Mouse (Mus musculus) hindbrain, embryonic 10.5 days (tissue): ENCODE results near the gene Spint5. TPM values are rescaled to one million over a fixed set of nuclear protein-coding genes. Genes with fewer than 3 reads are reported as not detected.
"Not testable (repeated sequence)": the region's sequence is repeated elsewhere in the genome, so short reads cannot be mapped to it uniquely, and the experiment has no call there.

Experiments
- DNase-seq: peaks from one replicate; pipeline ENCODE4 v3.0.0-alpha.2; 2017; ENCODE audit warnings: low spot score
- H3K27ac ChIP-seq: fragments of 300-500 bp; sonication (generic); 2 replicates; pipeline ENCODE4 v1.5.1; 2016; ENCODE audit warnings: mild to moderate bottlenecking, moderate library complexity
- H3K27me3 ChIP-seq: fragments of 300-500 bp; sonication (generic); 2 replicates; pipeline ENCODE4 v1.6.1; 2016; ENCODE audit warnings: mild to moderate bottlenecking; ENCODE audit not compliant: poor library complexity, insufficient read depth, severe bottlenecking
- H3K36me3 ChIP-seq: fragments of 300-500 bp; sonication (generic); 2 replicates; pipeline ENCODE4 v1.6.1; 2016; ENCODE audit warnings: mild to moderate bottlenecking, moderate library complexity
- H3K4me1 ChIP-seq: fragments of 300-500 bp; sonication (generic); replicated peaks from 2 replicates; pipeline ENCODE4 v1.6.1; 2016; ENCODE audit warnings: mild to moderate bottlenecking
- H3K4me3 ChIP-seq: fragments of 300-500 bp; sonication (generic); 2 replicates; pipeline ENCODE4 v1.5.1; 2016; ENCODE audit warnings: mild to moderate bottlenecking, moderate library complexity
- H3K9me3 ChIP-seq: fragments of 300-500 bp; sonication (generic); 2 replicates; pipeline ENCODE4 v1.6.1; 2016; ENCODE audit warnings: mild to moderate bottlenecking, moderate library complexity
- WGBS: fragments of 180-500 bp; shearing (Covaris S2); methylation state at CpG from one replicate; pipeline ENCODE4 v1.1.7; 2016; 5-methylcytosine and 5-hydroxymethylcytosine counted together
- polyA plus RNA-seq: library from polyadenylated mRNA; unstranded; fragments of >200 nt; fragmentation: Nextera tagmentation; extraction: Ambion mirVana; gene quantifications from 2 replicates; pipeline ENCODE4 v1.2.1, GENCODE M21; 2016

Spint5 gene
- polyA plus RNA-seq, 1 experiment from 2014 or later, result not detected

DNA sequence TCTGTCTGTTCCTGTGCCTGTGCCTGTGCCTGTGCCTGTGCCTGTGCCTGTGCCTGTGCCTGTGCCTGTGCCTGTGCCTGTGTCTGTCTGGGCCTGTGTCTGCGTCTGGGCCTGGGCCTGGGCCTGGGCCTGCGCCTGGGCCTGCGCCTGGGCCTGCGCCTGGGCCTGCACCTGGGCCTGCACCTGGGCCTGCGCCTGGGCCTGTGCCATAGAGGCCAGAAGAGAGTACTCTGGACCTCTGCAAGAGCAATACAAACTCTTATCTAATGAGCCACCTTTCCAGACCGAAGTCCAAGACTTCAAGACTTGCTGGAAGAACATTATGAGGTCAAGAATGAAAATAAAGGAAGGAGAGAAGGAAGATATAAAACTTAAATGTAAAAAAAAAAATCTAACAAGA lies 9.8 kb upstream of the Spint5 start:
- no peaks in the 10 kb centered on the region for H3K27me3 ChIP-seq
- WGBS, result 91% methylated on average over 6 of the region's 6 CpGs
- no peaks in the 10 kb centered on the region for H3K36me3 ChIP-seq
- H3K27ac ChIP-seq, result no peak overlapping the region
- H3K4me1 ChIP-seq, result no peaks in the 10 kb centered on the region
- no peak for DNase-seq
- H3K9me3 ChIP-seq, result no peaks in the 10 kb centered on the region; the same call in 1 of the 2 replicates
- H3K4me3 ChIP-seq, result no peak overlapping the region

- H3K27ac ChIP-seq, result no peak overlapping the region
- H3K4me1 ChIP-seq, result no peaks in the 10 kb centered on the region
- no peaks in the 10 kb centered on the region; the same call in 1 of the 2 replicates for H3K9me3 ChIP-seq
- no peak overlapping the region for H3K4me3 ChIP-seq
- H3K36me3 ChIP-seq, result no peaks in the 10 kb centered on the region
- H3K27me3 ChIP-seq, result no peaks in the 10 kb centered on the region
- no peak for DNase-seq
- 91% methylated on average over 14 of the region's 14 CpGs for WGBS
Observed at GRCm38 (mm10) chr2:164705991-164706390, 9.1 kb upstream of the Spint5 start.

DNA sequence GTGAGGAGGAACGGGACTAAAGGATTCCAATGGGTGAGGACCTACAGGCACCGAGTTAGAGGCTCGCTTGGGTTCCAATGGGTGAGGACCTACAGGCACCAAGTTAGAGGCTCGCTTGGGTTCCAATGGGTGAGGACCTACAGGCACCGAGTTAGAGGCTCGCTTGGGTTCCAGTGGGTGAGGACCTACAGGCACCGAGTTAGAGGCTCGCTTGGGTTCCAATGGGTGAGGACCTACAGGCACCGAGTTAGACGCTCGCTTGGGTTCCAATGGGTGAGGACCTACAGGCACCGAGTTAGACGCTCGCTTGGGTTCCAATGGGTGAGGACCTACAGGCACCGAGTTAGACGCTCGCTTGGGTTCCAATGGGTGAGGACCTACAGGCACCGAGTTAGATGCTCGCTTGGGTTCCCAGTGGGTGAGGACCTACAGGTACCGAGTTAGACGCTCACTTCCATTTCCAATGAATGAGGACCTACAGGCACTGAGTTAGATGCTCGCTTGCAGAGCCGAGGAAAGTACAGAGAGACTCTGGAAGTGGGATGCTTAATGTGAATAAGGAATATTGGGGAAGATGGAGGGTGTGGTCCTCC lies 1.2 kb downstream of the Spint5 start:
- DNase-seq, H3K9me3 ChIP-seq, H3K4me3 ChIP-seq, H3K4me1 ChIP-seq, H3K27ac ChIP-seq, H3K27me3 ChIP-seq, H3K36me3 ChIP-seq: not testable (repeated sequence)
- 90% methylated on average over 23 of the region's 23 CpGs for WGBS

GRCm38 (mm10) chr2:164723276-164723675 lies 8.2 kb downstream of the Spint5 start:
- Histone ChIP-seq H3K4me1 (no peaks in the 10 kb centered on the region), H3K27ac (no peak overlapping the region), H3K36me3 (no peaks in the 10 kb centered on the region), H3K27me3 (0 out of 2 replicates have a peak, but pooled peaks cover 3% of the 10 kb centered on the region), H3K9me3 (no peaks in the 10 kb centered on the region), H3K4me3 (no peak overlapping the region)
- DNase-seq, result no peak
- 66% methylated on average over 4 of the region's 4 CpGs for WGBS

DNA sequence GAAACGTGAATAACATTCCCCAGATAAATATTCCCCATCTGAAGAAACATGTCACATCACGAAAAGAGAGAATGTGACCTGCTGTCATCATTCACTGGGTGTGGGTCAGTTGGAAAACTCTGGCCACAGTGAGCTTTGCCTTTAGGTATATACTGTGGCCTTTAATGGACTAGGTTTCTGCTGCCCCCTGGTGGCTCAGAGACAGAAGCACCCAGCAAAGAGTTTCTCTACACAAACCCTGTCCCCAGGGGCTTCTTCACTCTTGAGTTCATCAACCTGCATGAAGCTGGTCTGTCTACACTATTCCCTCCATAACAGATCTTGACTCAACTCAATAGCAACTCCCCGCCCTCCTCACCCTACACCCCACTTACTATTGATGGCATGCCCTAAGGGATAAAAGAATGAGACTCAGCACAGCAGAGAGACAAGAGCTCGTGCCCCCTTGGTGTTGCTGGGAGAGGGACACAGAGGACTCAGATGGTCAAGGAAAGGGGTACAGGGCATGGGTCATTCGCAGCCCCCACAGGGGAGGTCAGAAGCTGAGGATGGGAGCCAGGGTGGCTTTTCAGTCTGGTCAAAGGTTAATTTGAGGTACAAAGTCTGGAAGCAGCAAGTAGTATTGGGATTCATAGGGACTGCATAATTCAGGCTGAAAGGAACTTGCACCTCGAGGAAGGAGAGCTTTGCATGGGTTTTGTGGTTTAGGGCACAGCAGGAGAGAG lies 11.0 kb downstream of the Spint5 start:
- 27% methylated on average over 6 of the region's 6 CpGs for WGBS
- DNase-seq, result peak; percentile 63

DNA sequence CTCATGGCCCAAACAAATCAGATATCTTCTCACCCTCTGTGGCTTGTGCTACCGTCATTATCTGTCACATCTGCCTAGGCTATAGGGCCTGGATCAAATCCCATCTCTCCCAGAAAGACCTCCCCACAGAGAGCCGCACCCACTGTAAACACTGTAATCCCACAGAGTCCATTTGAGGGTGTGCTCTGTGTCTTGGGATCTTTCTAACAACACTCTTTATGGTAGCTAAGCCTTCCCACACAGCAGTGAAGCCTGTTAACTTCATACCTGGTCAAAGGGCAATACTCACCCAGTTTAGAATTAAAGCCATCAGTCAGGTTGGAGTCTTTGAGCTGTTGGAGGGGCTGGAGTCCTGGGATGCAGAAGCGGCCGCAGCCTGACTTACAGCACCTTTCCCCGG lies 16.6 kb downstream of the Spint5 start:
- WGBS, result 84% methylated on average over 5 of the region's 5 CpGs
- DNase-seq, result no peak
- H3K9me3 ChIP-seq, result no peaks in the 10 kb centered on the region
- H3K4me1 ChIP-seq, result 0 out of 2 replicates have a peak, but pooled peaks cover 4% of the 10 kb centered on the region
- 0 out of 2 replicates have a peak, but pooled peaks cover 3% of the 10 kb centered on the region for H3K27me3 ChIP-seq
- no peaks in the 10 kb centered on the region for H3K36me3 ChIP-seq
- no peak overlapping the region for H3K27ac ChIP-seq
- H3K4me3 ChIP-seq, result no peak overlapping the region

More for the DNA sequence above, 11.0 kb downstream of the Spint5 start:
- no peaks in the 10 kb centered on the region for H3K9me3 ChIP-seq
- H3K27me3 ChIP-seq, result 0 out of 2 replicates have a peak, but pooled peaks cover 3% of the 10 kb centered on the region
- H3K27ac ChIP-seq, result no peak overlapping the region
- no peaks in the 10 kb centered on the region for H3K4me1 ChIP-seq
- no peak overlapping the region for H3K4me3 ChIP-seq
- H3K36me3 ChIP-seq, result no peaks in the 10 kb centered on the region

GRCm38 (mm10) chr2:164733259-164733658 lies 18.2 kb downstream of the Spint5 start:
- Histone ChIP-seq H3K9me3 (no peaks in the 10 kb centered on the region), H3K4me1 (0 out of 2 replicates have a peak, but pooled peaks cover 4% of the 10 kb centered on the region), H3K27me3 (no peaks in the 10 kb centered on the region), H3K27ac (no peak overlapping the region), H3K36me3 (no peaks in the 10 kb centered on the region), H3K4me3 (no peak overlapping the region)
- WGBS, result 94% methylated on average over 2 of the region's 2 CpGs
- DNase-seq, result no peak

- Histone ChIP-seq H3K9me3 (no peaks in the 10 kb centered on the region), H3K27ac (no peak overlapping the region), H3K36me3 (no peaks in the 10 kb centered on the region), H3K27me3 (no peaks in the 10 kb centered on the region), H3K4me1 (0 out of 2 replicates have a peak, but pooled peaks cover 4% of the 10 kb centered on the region), H3K4me3 (no peak overlapping the region)
- no peak for DNase-seq
- 87% methylated on average over 5 of the region's 5 CpGs for WGBS
Observed at GRCm38 (mm10) chr2:164734839-164735238, 19.7 kb downstream of the Spint5 start.

- Histone ChIP-seq H3K4me3 (no peak overlapping the region), H3K27ac (no peak overlapping the region), H3K4me1 (0 out of 2 replicates have a peak, but pooled peaks cover 4% of the 10 kb centered on the region), H3K27me3 (no peaks in the 10 kb centered on the region), H3K36me3 (no peaks in the 10 kb centered on the region), H3K9me3 (no peaks in the 10 kb centered on the region)
- 90% methylated on average over 5 of the region's 5 CpGs for WGBS
- no peak for DNase-seq
Observed at GRCm38 (mm10) chr2:164735446-164735845, 20.3 kb downstream of the Spint5 start.

- H3K9me3 ChIP-seq, result no peaks in the 10 kb centered on the region
- DNase-seq, result no peak
- no peaks in the 10 kb centered on the region for H3K27me3 ChIP-seq
- no peak overlapping the region for H3K4me3 ChIP-seq
- no peaks in the 10 kb centered on the region for H3K4me1 ChIP-seq
- 78% methylated on average over 3 of the region's 3 CpGs for WGBS
- no peak overlapping the region for H3K27ac ChIP-seq
- H3K36me3 ChIP-seq, result no peaks in the 10 kb centered on the region
Observed at GRCm38 (mm10) chr2:164737377-164738090, 22.4 kb downstream of the Spint5 start.

- no peaks in the 10 kb centered on the region for H3K9me3 ChIP-seq
- WGBS, result 66% methylated on average over 7 of the region's 7 CpGs
Observed at GRCm38 (mm10) chr2:164739876-164740275, 24.8 kb downstream of the Spint5 start.

GRCm38 (mm10) chr2:164744987-164745386 lies 29.9 kb downstream of the Spint5 start:
- H3K27me3 ChIP-seq, result no peaks in the 10 kb centered on the region
- no peak for DNase-seq
- WGBS, result 75% methylated on average over 13 of the region's 13 CpGs
- peaks cover 27% of the 10 kb centered on the region for H3K36me3 ChIP-seq
- no peaks in the 10 kb centered on the region for H3K9me3 ChIP-seq
- peak overlapping the region; percentile 88 for H3K4me3 ChIP-seq
- peak overlapping the region; percentile 95; the same call in 1 of the 2 replicates for H3K27ac ChIP-seq
- peaks cover 20% of the 10 kb centered on the region for H3K4me1 ChIP-seq

More at GRCm38 (mm10) chr2:164739876-164740275, 24.8 kb downstream of the Spint5 start:
- no peak for DNase-seq
- H3K4me3 ChIP-seq, result no peak overlapping the region
- H3K27ac ChIP-seq, result no peak overlapping the region
- H3K27me3 ChIP-seq, result no peaks in the 10 kb centered on the region
- peaks cover 1% of the 10 kb centered on the region for H3K4me1 ChIP-seq
- no peaks in the 10 kb centered on the region for H3K36me3 ChIP-seq
